Mouse (Mus musculus): Measurements from ENCODE around the gene Hnrnpu. TPM values are rescaled to one million over a fixed set of nuclear protein-coding genes. Genes with fewer than 3 reads are reported as not detected.

Gene Hnrnpu
- polyA plus RNA-seq, 1 experiment from 2014 or later, result 116 TPM

DNA sequence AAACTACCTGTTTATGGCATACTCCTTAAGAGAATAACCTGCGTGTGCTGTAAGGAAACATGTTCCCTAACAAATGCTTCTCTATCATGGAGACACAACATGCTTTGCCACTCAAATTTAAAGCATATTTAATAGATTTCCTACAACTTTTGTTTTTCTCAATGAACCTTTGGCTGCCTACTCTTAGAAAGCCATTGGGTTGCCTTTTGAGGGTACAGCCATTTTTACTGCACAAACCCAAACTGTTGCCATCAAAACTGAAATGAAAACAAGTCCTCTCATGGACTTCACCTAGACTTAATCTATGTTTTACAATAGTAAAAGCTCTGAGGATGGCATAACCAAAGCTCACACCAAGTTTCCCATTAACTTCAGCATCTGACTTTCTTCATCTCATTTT, 13.0 kb downstream of the Hnrnpu start:
- Histone ChIP-seq H3K4me1 (ENCODE audit: insufficient read depth, low read depth, low read length) (peaks cover 5% of the 10 kb centered on the region; the same call in 1 of the 2 replicates), H3K27ac (ENCODE audit: low read length) (no peak overlapping the region), H3K27me3 (replicated peaks; ENCODE audit: insufficient read depth, low read length) (no peaks in the 10 kb centered on the region), H3K9ac (replicated peaks; ENCODE audit: low read depth) (no peak overlapping the region), H3K36me3 (ENCODE audit: insufficient read depth, low read length) (peaks cover 28% of the 10 kb centered on the region; the same call in 1 of the 2 replicates), H3K4me3 (ENCODE audit: low read depth, low read length) (no peak overlapping the region), H3K4me2 (replicated peaks; ENCODE audit: low read depth, low read length) (no peak overlapping the region), H3K9me3 (ENCODE audit: low read length) (no peaks in the 10 kb centered on the region)
- TF ChIP-seq CTCF (IDR thresholded peaks at IDR 0.05) (no peak), EP300 (IDR thresholded peaks at IDR 0.05) (no peak)
- ATAC-seq (no peak), DNase-seq (ENCODE audit: low spot score) (no peak)
- WGBS, result 88% methylated on average over 1 of the region's 1 CpGs

DNA sequence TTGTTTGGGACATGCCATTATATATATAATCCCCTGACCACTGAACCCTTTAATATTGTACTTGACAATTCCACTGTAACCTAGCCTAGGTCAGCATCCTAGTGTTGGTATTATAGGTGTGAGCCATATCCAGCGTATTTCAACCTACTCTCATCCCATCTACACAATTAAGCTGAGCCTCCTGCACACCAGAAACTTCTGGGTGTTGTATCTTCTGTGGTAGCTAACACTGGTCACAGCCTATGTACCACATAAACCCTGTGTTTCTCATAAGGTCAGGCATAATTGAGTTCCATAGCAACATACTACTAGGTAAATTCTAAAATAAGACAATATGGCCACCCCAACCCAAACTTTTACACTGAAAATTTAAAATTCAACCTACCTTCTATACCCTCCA, 14.4 kb downstream of the Hnrnpu start:
- H3K4me3 ChIP-seq (ENCODE audit: low read depth, low read length), result no peak overlapping the region
- H3K4me2 ChIP-seq (replicated peaks; ENCODE audit: low read depth, low read length), result no peak overlapping the region
- ATAC-seq (no peak), DNase-seq (ENCODE audit: low spot score) (no peak)
- H3K27me3 ChIP-seq (replicated peaks; ENCODE audit: insufficient read depth, low read length), result no peaks in the 10 kb centered on the region
- H3K4me1 ChIP-seq (ENCODE audit: insufficient read depth, low read depth, low read length), result peaks cover 5% of the 10 kb centered on the region; the same call in 1 of the 2 replicates
- H3K9ac ChIP-seq (replicated peaks; ENCODE audit: low read depth), result no peak overlapping the region
- no peaks in the 10 kb centered on the region for H3K9me3 ChIP-seq (ENCODE audit: low read length)
- WGBS, result 79% methylated on average over 1 of the region's 1 CpGs
- peaks cover 20% of the 10 kb centered on the region; the same call in 1 of the 2 replicates for H3K36me3 ChIP-seq (ENCODE audit: insufficient read depth, low read length)
- no peak for TF ChIP-seq CTCF (IDR thresholded peaks at IDR 0.05)
- no peak for TF ChIP-seq EP300 (IDR thresholded peaks at IDR 0.05)
- no peak overlapping the region for H3K27ac ChIP-seq (ENCODE audit: low read length)

DNA sequence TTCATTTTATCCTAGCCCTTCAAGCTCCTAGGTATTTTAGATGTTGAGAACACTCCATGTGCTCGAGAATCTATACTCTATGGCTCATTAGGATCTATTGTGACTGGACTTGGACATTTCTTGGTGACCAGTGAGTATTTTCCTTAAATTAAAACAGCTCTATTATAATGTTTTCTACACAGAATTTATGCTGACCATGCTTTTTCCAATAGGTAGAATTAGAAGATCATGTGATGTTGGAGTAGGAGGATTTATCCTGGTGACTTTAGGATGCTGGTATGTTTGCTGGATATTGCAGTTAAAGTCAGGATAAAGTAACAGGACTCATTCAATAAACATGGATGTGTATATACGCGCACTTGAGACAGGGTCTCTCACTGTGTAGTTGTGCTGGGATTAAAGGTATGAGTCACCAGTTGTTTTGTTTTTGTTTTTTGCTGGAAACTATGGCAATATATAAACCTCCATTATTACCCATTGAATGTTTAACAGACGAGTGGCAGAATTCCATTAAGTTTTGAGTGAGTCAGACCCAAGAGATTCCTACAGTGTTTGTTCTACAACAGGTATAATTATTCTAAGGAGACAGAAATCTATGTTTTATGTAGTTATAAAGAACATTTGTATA, 15.8 kb downstream of the Hnrnpu start:
- no peaks in the 10 kb centered on the region for H3K9me3 ChIP-seq (ENCODE audit: low read length)
- 0 out of 2 replicates have a peak, but pooled peaks cover 9% of the 10 kb centered on the region for H3K36me3 ChIP-seq (ENCODE audit: insufficient read depth, low read length)
- H3K27ac ChIP-seq (ENCODE audit: low read length), result no peak overlapping the region
- no peak overlapping the region for H3K9ac ChIP-seq (replicated peaks; ENCODE audit: low read depth)
- 49% methylated on average over 4 of the region's 4 CpGs for WGBS
- peaks cover 9% of the 10 kb centered on the region; the same call in 1 of the 2 replicates for H3K4me1 ChIP-seq (ENCODE audit: insufficient read depth, low read depth, low read length)
- no peak for TF ChIP-seq EP300 (IDR thresholded peaks at IDR 0.05)
- ATAC-seq, result no peak
- DNase-seq (ENCODE audit: low spot score), result no peak
- H3K4me2 ChIP-seq (replicated peaks; ENCODE audit: low read depth, low read length), result no peak overlapping the region
- H3K4me3 ChIP-seq (ENCODE audit: low read depth, low read length), result no peak overlapping the region
- no peaks in the 10 kb centered on the region for H3K27me3 ChIP-seq (replicated peaks; ENCODE audit: insufficient read depth, low read length)

DNA sequence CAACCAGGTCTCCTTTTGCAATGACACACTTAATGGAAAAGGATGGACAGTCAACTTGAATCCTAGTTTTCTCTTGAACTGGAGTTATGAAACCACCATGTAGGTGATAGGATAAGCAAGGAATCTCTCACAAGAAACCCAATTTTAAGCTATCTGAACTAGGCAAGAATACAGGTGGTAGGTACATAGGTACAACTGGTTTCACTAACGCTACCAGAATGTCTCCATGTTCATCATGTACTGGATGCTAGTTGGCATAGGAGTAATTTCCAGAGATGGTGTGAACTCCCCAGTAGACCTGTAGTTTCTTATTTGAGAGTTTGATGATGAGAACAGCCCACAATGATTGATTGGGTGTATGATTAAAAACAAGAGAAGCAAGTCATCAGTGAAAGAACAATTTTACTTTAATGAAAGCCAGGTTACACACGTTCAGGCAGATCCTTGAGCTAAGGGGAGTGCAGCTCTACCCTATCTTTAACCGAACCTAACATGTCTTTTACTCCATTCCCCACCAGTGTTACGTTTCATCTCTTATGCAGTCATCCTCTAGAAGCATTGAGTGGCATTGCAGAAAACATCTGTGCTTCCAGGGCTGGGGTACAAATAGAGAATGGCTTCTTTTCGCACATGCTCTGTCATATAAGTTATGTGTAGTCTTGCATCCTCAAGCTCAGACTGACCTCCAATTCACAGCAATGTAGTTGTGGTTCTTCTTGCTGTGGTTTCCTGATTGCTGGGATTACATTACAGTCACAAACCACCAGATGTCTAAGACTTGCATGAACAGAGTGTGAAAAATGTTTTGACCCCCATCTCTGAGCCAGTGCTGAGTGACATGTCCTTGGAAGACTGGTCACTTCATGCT, 16.6 kb downstream of the Hnrnpu start:
- TF ChIP-seq CTCF (IDR thresholded peaks at IDR 0.05) (no peak), EP300 (IDR thresholded peaks at IDR 0.05) (no peak)
- WGBS, result 31% methylated on average over 5 of the region's 5 CpGs
- Histone ChIP-seq H3K27me3 (replicated peaks; ENCODE audit: insufficient read depth, low read length) (no peaks in the 10 kb centered on the region), H3K4me3 (ENCODE audit: low read depth, low read length) (no peak overlapping the region), H3K9ac (replicated peaks; ENCODE audit: low read depth) (no peak overlapping the region), H3K27ac (ENCODE audit: low read length) (no peak overlapping the region), H3K4me2 (replicated peaks; ENCODE audit: low read depth, low read length) (peak overlapping the region; percentile 69; the same call in 1 of the 2 replicates), H3K4me1 (ENCODE audit: insufficient read depth, low read depth, low read length) (peaks cover 9% of the 10 kb centered on the region; the same call in 1 of the 2 replicates), H3K36me3 (ENCODE audit: insufficient read depth, low read length) (0 out of 2 replicates have a peak, but pooled peaks cover 9% of the 10 kb centered on the region), H3K9me3 (ENCODE audit: low read length) (no peaks in the 10 kb centered on the region)
- DNase-seq (ENCODE audit: low spot score) (no peak), ATAC-seq (no peak)

DNA sequence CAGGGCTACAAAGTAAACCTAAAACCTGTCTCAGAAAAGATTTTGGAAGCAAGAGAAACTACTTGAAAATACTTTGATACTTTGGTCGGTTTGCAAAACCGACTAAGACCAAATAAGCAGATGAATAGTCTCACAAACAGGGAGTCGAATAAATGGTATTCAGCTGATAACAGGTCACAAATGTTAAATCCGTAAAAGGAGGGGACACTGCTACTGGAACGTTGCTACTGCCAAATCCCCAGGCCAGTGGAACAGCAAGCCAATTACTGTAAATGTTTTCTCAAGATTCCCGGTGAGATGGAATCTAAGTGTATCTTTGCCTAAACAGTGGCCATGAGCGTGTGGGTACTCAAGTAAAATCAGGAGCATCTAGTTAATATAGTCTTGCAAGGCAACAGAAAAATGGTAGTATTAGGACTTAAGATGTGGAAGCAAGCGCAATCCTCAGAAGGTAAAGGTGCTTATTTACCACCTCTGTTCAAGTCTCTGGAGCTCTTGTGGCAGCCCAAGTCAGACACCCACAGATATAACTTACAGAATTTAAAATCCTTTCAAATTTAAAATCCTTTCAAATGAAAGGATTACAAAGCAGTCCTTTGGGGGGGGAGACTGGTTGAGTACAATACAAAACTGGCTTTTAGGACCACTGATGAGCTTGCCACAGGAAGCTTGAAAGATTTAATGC, 17.4 kb downstream of the Hnrnpu start:
- Histone ChIP-seq H3K4me2 (replicated peaks; ENCODE audit: low read depth, low read length) (peak overlapping the region; percentile 69), H3K36me3 (ENCODE audit: insufficient read depth, low read length) (0 out of 2 replicates have a peak, but pooled peaks cover 9% of the 10 kb centered on the region), H3K27ac (ENCODE audit: low read length) (peak overlapping the region; percentile 44), H3K27me3 (replicated peaks; ENCODE audit: insufficient read depth, low read length) (no peaks in the 10 kb centered on the region), H3K9me3 (ENCODE audit: low read length) (no peaks in the 10 kb centered on the region), H3K4me1 (ENCODE audit: insufficient read depth, low read depth, low read length) (peaks cover 9% of the 10 kb centered on the region; the same call in 1 of the 2 replicates), H3K4me3 (ENCODE audit: low read depth, low read length) (peak overlapping the region; percentile 50; the same call in 1 of the 2 replicates), H3K9ac (replicated peaks; ENCODE audit: low read depth) (no peak overlapping the region)
- DNase-seq (ENCODE audit: low spot score) (no peak), ATAC-seq (no peak)
- WGBS, result 9% methylated on average over 8 of the region's 8 CpGs
- TF ChIP-seq CTCF (IDR thresholded peaks at IDR 0.05) (no peak), EP300 (IDR thresholded peaks at IDR 0.05) (no peak)
